Mouse (Mus musculus): Measurements from ENCODE around the gene Tpx2.

DNA sequence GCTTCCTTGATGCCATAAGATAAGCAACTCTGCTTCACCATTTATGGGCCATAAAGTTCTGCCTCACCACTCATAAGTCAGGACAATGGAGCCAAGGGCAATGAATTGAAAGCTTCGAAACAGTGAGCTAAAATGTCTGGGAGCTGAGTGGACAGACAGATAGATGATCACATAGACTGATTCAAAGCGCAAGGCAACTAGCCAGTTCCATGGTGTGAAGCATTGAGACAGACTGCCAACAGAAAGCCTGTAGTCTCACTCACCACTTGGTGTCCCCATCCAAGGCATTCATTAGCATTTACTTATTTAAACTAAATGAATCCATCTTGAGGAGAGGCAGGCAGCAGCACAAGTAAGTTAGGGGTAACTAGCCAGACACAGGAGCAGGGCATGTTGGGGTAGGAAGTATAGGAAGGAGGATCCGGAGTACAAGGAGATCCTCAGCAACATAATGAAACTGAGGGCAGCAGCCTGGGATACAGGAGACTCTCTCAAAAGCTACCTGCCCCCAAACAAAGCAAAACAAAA is 28.6 kb upstream of the Tpx2 start:
- no peak for TF ChIP-seq POLR2A (IDR thresholded peaks at IDR 0.05; ENCODE audit: borderline replicate concordance, extremely low read depth, insufficient read depth, insufficient read length, poor library complexity, severe bottlenecking)
- TF ChIP-seq CTCF (IDR thresholded peaks at IDR 0.05; ENCODE audit: borderline replicate concordance, extremely low read depth, insufficient read depth, insufficient read length), result no peak

Data from brain, embryonic 14.5 days (tissue).